Mouse (Mus musculus) induced T-regulatory cell, adult 2 months (primary cell): ENCODE measurements around the gene 2310033P09Rik.

Experiments used
- DNase-seq: peaks from one replicate; pipeline ENCODE4 v3.0.0-alpha.2; 2012; ENCODE audit warnings: low read depth

The 2310033P09Rik gene

GRCm38 (mm10) chr11:59208153-59208831 lies at the start of gene 2310033P09Rik:
Gene 2310033P09Rik (plus strand): TSS chr11:59208321.
- DNase-seq, result peak; percentile 98

- no peak for DNase-seq
These were observed 49.0 kb upstream of the 2310033P09Rik start for GRCm38 (mm10) chr11:59159099-59159498.

- no peak for DNase-seq
These were observed 48.6 kb upstream of the 2310033P09Rik start for GRCm38 (mm10) chr11:59159558-59159957.

GRCm38 (mm10) chr11:59161398-59161797 lies 46.7 kb upstream of the 2310033P09Rik start:
- DNase-seq, result no peak

DNA sequence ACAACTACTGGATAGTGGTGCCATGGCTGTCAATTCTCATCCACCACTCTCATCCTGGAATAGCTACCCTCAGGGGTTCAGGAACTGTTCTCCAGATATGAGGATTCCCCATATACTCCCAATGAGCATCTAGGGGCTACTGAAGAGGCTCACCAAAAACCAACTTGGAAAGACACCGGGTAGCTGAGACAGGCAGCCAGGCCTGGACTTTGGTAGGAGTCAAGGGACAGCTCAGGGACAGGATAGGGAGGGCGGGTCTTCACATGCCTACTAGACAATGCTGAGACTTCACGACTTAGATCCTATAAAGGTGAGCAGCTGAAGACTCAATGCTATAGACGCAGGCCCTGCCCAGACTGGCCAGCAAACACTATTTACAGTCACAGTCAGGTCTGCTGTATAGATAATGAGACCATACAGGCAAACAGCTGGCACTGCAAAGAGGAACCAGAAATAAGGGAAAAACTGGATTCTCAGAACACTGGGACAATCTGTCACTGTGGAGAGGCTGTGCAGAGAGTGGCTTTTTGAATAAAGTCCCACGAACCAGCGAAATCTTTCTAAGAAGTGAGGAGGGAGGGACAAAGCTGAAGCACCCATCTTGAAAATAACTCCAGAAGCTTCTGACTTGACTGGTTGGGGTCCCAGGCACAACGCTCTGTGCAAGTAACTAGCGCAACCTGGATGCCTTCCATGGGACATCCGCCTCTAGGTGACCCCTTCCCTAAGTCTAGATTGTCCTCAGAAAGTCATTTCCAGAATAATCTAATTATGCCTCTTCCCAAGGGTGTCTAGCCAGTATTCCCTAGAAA lies 45.5 kb upstream of the 2310033P09Rik start:
- DNase-seq, result peak; percentile 13

GRCm38 (mm10) chr11:59163255-59164236 lies 44.6 kb upstream of the 2310033P09Rik start, which contains the start of gene Iba57:
Gene Iba57 (minus strand): TSS chr11:59163739.
- DNase-seq, result peak; percentile 97

DNA sequence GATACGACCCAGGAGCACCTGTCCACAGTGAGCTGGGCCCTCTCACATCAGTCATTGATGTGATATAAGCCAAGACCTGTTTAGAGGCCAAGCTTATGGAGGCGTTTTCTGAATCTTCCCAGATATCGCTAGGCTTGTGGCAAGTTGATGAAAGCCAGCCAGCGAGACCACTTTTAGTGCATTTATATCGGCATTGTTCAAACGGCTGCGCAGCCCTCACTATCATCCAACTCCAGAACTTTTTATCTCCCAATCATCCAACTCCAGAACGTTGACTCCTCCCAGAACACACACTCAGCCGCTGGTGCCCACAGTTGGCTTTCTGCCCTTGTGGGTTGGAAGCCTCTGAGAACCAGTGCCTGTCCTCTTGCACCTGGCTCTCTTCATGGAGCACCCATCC lies 43.7 kb upstream of the 2310033P09Rik start:
- peak; percentile 18 for DNase-seq

DNA sequence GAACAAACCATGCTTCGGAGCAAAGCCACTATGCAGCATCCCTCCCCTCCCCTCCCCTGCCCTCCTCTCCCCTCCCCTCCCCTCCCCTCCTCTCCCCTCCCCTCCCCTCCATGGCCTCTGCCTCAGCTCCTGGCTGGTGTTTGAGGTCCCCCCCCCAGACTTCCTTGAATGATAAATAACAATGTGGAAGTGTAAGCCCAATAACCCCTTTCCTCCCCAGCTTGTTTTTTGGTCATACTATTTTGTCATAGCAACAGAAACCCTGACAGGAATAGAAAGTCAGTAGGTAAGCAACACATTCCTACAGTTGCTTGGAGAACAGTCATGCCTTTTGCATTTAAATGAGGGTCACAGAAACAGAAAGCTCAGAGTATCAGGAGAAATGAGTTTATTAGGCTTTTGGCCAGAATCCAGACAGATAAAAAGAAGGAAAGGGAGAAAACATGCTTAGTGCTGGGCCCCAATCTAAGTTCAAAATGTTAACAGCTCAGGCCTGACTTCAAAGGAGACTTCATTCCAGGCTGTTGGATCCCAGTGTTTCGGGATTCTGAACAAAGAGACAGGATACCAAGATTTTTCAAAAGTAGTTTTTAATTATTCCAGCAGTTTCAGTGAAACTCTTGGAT lies 42.4 kb upstream of the 2310033P09Rik start:
- DNase-seq, result no peak

- no peak for DNase-seq
These were observed 38.3 kb upstream of the 2310033P09Rik start for GRCm38 (mm10) chr11:59169807-59170206.

DNA sequence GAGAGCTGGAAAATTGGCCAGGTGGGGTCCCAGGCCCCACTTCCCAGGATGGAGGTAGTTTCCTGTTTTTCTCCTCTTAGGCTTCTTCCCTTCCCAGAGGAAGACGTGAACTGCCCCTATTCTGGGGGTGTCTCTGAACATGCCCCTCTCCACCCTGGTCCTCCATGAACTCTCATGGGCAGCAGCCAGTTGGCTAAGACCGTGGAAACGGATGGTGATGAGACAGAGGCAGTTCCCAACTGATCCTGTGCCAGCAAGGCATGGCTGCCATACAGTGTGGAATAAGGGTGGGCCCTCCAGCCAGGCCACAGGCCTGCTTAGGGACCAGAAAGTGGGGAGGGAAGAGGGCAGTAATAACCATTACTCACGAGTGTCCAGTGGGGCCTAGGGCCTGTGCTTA lies 37.6 kb upstream of the 2310033P09Rik start:
- DNase-seq, result no peak

DNA sequence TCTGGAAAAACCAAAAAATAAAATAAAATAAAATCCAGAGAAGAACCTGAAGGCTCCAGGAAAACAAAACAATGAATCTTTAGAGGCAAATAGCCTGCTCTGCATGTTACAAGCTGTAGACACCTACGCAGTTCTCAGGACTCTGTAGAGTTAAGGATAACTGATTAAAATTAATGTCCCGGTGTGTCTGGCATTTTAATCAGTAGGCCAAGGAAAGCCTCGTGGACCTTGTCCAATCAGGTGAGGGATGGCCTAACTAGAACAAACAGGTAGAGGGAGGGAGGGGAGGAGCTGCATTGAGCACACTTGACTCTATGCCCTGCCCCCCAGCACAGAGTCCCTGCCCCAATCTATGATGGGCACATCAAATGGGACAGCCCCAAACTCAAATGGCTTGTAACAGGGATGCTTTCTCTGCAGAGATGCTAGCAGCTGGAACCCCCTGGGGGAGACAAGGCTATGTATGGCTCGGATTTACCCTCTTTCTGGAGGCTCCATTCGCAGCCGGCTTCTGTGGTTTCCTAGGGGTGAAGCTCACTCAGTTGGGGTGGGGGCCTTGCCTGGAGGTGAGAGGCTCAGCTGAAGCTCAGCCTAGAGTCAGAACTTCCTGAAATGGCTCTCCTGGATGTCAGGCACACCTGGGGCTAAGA lies 33.8 kb upstream of the 2310033P09Rik start:
- no peak for DNase-seq

DNA sequence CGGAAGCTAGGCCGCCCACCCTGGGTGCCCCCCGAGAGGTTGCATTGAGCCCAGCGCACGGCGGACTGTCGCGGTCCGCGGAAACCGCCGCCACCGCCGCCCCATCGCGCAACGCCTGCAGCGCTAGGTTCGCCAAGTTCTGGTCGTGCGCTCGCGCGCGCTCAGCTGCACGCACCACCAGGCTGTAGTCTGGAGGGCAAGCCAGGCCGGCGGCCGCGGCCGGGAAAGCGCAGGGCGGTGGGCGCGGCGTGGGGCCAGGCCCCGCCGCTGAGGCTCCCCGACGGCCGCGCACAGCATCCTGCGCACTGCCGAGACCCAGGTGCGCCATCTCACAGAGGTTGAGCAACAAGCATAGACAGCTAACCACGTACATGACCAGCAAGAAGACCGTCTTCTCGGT lies 31.6 kb upstream of the 2310033P09Rik start:
- DNase-seq, result no peak

- no peak for DNase-seq
These were observed 31.2 kb upstream of the 2310033P09Rik start for GRCm38 (mm10) chr11:59176921-59177320.

GRCm38 (mm10) chr11:59182864-59183331 lies 25.2 kb upstream of the 2310033P09Rik start, which contains the start of gene Gjc2:
Gene Gjc2 (minus strand): TSS chr11:59183213.
- DNase-seq, result no peak

GRCm38 (mm10) chr11:59183821-59184220 lies 24.3 kb upstream of the 2310033P09Rik start:
- peak; percentile 55 for DNase-seq

GRCm38 (mm10) chr11:59185490-59185889 lies 22.6 kb upstream of the 2310033P09Rik start:
- no peak for DNase-seq

GRCm38 (mm10) chr11:59187706-59188105 lies 20.4 kb upstream of the 2310033P09Rik start:
- DNase-seq, result no peak

DNA sequence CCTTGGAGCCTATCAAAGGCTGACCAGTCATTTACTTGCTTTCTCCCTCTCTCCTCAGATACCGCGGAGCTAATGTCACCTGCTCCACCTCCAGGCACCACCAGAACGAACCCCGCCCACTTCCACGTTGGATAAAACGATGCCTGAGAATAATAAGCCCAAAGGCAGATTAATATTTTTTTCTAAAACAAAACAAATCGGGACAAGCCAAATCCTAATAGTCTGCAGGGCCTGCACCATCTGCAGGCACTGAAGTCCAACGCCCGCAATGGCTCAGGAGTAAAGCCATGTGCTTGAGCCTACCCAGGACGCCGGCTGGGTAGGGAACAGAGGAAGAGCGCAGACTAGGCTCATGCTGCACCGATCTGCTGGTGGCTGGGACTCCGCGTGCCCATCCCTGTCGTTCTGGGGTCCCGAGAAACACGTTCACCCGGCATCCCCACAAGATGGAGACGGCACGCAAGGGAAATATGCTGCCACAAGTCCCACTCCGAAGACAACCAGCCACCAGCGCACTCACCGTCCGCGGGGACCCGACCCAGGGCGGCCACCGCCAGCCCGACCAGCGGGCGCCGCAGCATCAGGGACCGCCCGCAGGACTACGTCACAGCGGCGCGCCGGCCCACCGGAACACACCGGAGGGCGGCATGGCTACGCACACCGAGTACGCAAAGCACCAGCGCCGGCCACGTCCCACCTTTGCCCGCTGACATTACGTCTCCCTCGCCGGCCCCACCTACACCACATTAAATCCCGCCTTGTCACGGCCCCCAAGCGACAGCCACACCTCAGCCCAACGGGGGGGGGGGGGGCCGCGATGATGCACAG lies 16.7 kb upstream of the 2310033P09Rik start:
- peak; percentile 95 for DNase-seq

DNA sequence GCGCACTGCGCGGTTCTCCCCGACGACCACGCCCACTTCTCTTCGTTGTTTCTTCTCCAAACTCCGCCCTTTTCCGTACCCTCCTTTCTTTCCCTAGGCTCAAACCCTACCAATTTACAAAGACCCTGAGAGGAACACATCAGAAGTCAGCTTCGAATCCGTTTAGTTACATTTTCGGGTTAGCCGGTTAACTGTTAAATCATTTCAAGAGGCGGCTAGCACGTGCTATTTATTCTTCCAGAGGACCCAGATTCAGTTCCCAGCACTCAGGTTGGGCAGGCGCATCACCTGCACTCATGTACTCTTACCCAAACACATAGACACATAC lies 16.1 kb upstream of the 2310033P09Rik start, which contains the start of gene Guk1:
Gene Guk1, minus strand, starts transcription at position 154 of the 328 bp plus-strand sequence.
- no peak for DNase-seq

DNA sequence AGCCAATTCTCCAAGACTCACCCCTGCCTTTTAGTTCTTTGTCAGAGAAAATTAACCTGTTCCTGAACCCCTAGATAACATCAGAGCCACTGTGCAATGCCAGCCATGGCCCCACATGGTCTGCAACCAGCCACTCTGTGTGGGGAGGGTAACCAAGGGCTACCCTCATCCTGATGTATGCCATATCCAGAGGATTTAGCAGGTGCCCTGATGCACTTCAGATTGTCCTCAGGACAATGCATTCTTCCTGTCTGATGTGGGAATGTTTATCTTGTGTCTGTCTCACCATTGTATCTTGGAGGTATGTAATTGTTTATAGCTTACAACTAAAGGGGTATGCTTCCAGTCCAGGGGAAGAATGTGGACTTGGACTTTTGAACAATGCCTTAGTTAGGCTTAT lies 11.9 kb upstream of the 2310033P09Rik start:
- no peak for DNase-seq
